Mouse (Mus musculus) lung, adult 2 months (tissue): Measurements from ENCODE around the gene Pusl1.

ENCODE experiments used
- CTCF ChIP-seq: fragments of 200-500 bp; IDR thresholded peaks from 2 replicates; pipeline ENCODE4 v1.5.1; 2011; ENCODE audit warnings: mild to moderate bottlenecking, low read length, control low read depth; ENCODE audit not compliant: insufficient read depth
- POLR2A ChIP-seq: fragments of 200-500 bp; IDR thresholded peaks from 2 replicates; pipeline ENCODE4 v1.6.1; 2011; ENCODE audit warnings: low read depth, mild to moderate bottlenecking, control low read depth, low read length, borderline replicate concordance; ENCODE audit errors: extremely low read depth

- TF ChIP-seq CTCF (no peak), POLR2A (no peak)
Observed at GRCm38 (mm10) chr4:155899355-155899754, 7.8 kb upstream of the Pusl1 start.
